13 mouse cellular contexts compared by ENCODE assay signal in the genomic region with DNA sequence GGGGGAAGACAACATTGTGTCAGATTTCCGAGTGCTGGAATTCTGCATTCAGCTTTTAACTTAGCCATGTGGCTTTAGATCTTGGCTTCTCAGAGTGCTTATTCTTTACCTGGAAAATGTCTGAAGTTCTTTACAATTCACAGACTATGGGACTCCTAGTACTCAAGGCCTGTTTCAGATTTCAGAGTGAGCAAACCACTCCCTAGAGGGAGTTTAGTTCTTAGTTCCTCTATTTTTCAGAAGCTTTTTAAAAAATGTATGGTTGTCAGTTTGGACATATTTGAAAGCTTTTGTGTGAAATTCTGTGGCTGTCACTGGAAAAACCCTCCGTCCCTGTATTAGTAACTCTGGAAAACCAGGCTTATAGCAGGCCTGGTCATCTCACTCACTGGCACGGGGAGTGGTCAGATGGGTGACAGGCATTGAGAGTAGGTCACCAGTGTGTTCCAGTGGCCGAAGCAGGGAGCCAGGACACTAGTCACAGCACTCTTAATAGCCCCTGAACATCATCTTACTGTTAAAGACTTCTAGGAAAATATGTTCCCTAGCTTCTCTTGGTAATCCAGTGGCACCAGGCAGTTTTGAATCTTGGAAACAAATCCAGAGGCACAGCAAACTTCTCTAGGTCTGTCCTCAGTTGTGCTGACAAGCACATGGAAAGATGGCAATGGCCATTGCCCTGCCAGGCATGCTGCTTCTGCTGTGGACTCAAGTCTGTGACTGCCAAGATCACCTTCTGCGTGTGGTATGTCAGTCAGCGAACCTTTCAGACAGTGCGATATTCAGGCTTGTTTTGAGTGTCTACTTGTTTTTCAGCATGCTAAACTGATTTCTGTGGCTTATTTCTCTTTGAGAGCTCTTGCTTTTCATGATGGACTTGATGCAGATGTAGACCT. TPM values are rescaled to one million over a fixed set of nuclear protein-coding genes. Genes with fewer than 3 reads are reported as not detected.
DNase-seq lines count a peak whose midpoint lies in the region; ATAC-seq lines count a peak whose summit lies in the region.
"Had no signal": no experiment of that assay in that cellular context is flagged by ENCODE, and none has a peak within 500 bp of the region (broad histone marks: within the 10 kb centered on the region; RNA-seq: fewer than 3 reads in every experiment).

No protein-coding gene starts in this region.

- no peak overlapping the region for H3K4me2 ChIP-seq in heart, embryonic 16.5 days (ENCODE audit: low read depth, low read length)
- H3K4me2 ChIP-seq in heart, embryonic 12.5 days: no peak overlapping the region
- no peak overlapping the region for H3K4me2 ChIP-seq in forebrain, embryonic 16.5 days (ENCODE audit: low read length)
- H3K4me2 ChIP-seq: hindbrain, embryonic 12.5 days had no signal

- H3K4me1 ChIP-seq in heart, embryonic 16.5 days (ENCODE audit: control insufficient read depth, insufficient read depth, low read length): peaks cover 67% of the 10 kb centered on the region
- peaks cover 56% of the 10 kb centered on the region for H3K4me1 ChIP-seq in heart, embryonic 12.5 days (replicated peaks)
- H3K4me1 ChIP-seq in forebrain, embryonic 16.5 days (replicated peaks; ENCODE audit: control insufficient read depth, insufficient read depth, low read length): peaks cover 26% of the 10 kb centered on the region

- no peaks in the 10 kb centered on the region for H3K27me3 ChIP-seq in heart, embryonic 16.5 days (ENCODE audit: control insufficient read depth, insufficient read depth, low read length)
- H3K27me3 ChIP-seq in heart, embryonic 12.5 days (replicated peaks): no peaks in the 10 kb centered on the region
- H3K27me3 ChIP-seq in forebrain, embryonic 16.5 days (replicated peaks; ENCODE audit: control insufficient read depth, insufficient read depth, low read length): no peaks in the 10 kb centered on the region
- H3K27me3 ChIP-seq: hindbrain, embryonic 12.5 days had no signal

- no peak for DNase-seq in cerebellum, adult 11-12 months
- DNase-seq in B cell, adult 2 months: peak; percentile 18 to 19
- DNase-seq in gastrocnemius, postnatal 36 days: peak; percentile 25 to 27
- DNase-seq in layer of hippocampus, postnatal 25 days (ENCODE audit: extremely low spot score in 1 of 2, low spot score in 1 of 2): no peak
- DNase-seq: forebrain, postnatal 0 days; kidney, postnatal 14 days; retina, postnatal 1 day; thymus, postnatal 4 days had no signal

- intact Hi-C loops in gastrocnemius, postnatal 36 days (cut with DNase I): no loop called here

- peak overlapping the region; percentile 15; the same call in 1 of the 2 replicates for H3K9ac ChIP-seq in heart, embryonic 16.5 days (ENCODE audit: low read length)
- no peak overlapping the region for H3K9ac ChIP-seq in heart, embryonic 12.5 days
- no peak overlapping the region for H3K9ac ChIP-seq in forebrain, embryonic 16.5 days (replicated peaks; ENCODE audit: low read depth, low read length)
- H3K9ac ChIP-seq: forebrain, postnatal 0 days; hindbrain, embryonic 12.5 days had no signal

- 0 out of 2 replicates have a peak, but pooled peaks have one; percentile 62 for ATAC-seq in cerebellum, adult (ENCODE audit: insufficient number of reproducible peaks, low FRiP score, low TSS enrichment)
- ATAC-seq in heart, embryonic 16.5 days (replicated peaks; ENCODE audit: extremely low read depth, insufficient read depth, low FRiP score): no peak
- no peak for ATAC-seq in heart, embryonic 12.5 days (ENCODE audit: insufficient number of reproducible peaks, low FRiP score)
- no peak for ATAC-seq in forebrain, embryonic 16.5 days
- ATAC-seq: forebrain, postnatal 0 days had no signal

- H3K9me3 ChIP-seq in heart, embryonic 16.5 days (replicated peaks; ENCODE audit: control insufficient read depth, low read length): no peaks in the 10 kb centered on the region
- H3K9me3 ChIP-seq in heart, embryonic 12.5 days (replicated peaks): no peaks in the 10 kb centered on the region
- H3K9me3 ChIP-seq in forebrain, embryonic 16.5 days (ENCODE audit: control insufficient read depth, low read length): no peaks in the 10 kb centered on the region
- H3K9me3 ChIP-seq: hindbrain, embryonic 12.5 days had no signal

- no peaks in the 10 kb centered on the region for H3K36me3 ChIP-seq in heart, embryonic 16.5 days (ENCODE audit: control insufficient read depth, insufficient read depth)
- H3K36me3 ChIP-seq in heart, embryonic 12.5 days: no peaks in the 10 kb centered on the region
- H3K36me3 ChIP-seq in forebrain, embryonic 16.5 days (ENCODE audit: control insufficient read depth, insufficient read depth): no peaks in the 10 kb centered on the region
- H3K36me3 ChIP-seq: hindbrain, embryonic 12.5 days had no signal

- peak overlapping the region; percentile 31 for H3K27ac ChIP-seq in heart, embryonic 16.5 days (ENCODE audit: low read length)
- H3K27ac ChIP-seq in heart, embryonic 12.5 days (ENCODE audit: poor library complexity, severe bottlenecking): no peak overlapping the region; the same call in 1 of the 2 replicates
- H3K27ac ChIP-seq in forebrain, embryonic 16.5 days (ENCODE audit: low read length): no peak overlapping the region
- H3K27ac ChIP-seq: hindbrain, embryonic 12.5 days had no signal

- WGBS in heart, embryonic 16.5 days: 56% methylated on average over 7 of the region's 7 CpGs
- 61% methylated on average over 7 of the region's 7 CpGs for WGBS in heart, embryonic 12.5 days
- 86% methylated on average over 7 of the region's 7 CpGs for WGBS in forebrain, embryonic 16.5 days

- no peak overlapping the region for H3K4me3 ChIP-seq in heart, embryonic 16.5 days (ENCODE audit: low read length)
- no peak overlapping the region for H3K4me3 ChIP-seq in heart, embryonic 12.5 days
- H3K4me3 ChIP-seq in forebrain, embryonic 16.5 days (replicated peaks; ENCODE audit: low read length): no peak overlapping the region
- H3K4me3 ChIP-seq: hindbrain, embryonic 12.5 days had no signal

RNA-seq across cellular contexts. Expression of a gene that starts 5.8 kb away (rescaled TPM):
- polyA plus RNA-seq in heart, embryonic 16.5 days (2015; fragmentation: Nextera tagmentation; extraction: Ambion mirVana): 6.6 and 7.8 TPM in 2 replicates
- polyA plus RNA-seq in heart, embryonic 12.5 days (2016; fragmentation: Nextera tagmentation; extraction: Ambion mirVana): 8.7 and 10.2 TPM in 2 replicates
- total RNA-seq in gastrocnemius, postnatal 36 days (2021): 10 to 100 TPM; 32.3 to 46.8 TPM
- total RNA-seq in layer of hippocampus, postnatal 25 days (2021): 10 to 100 TPM; 43.6 to 44.0 TPM
- polyA plus RNA-seq in forebrain, embryonic 16.5 days (2015; fragmentation: Nextera tagmentation; extraction: Ambion mirVana): 14.1 and 16.0 TPM in 2 replicates

RNA-seq across cellular contexts. Expression of a gene that starts 37.4 kb away (rescaled TPM):
- 3.0 and 3.6 TPM in 2 replicates for polyA plus RNA-seq in heart, embryonic 16.5 days (2015; fragmentation: Nextera tagmentation; extraction: Ambion mirVana)
- polyA plus RNA-seq in heart, embryonic 12.5 days (2016; fragmentation: Nextera tagmentation; extraction: Ambion mirVana): 5.1 and 6.0 TPM in 2 replicates
- total RNA-seq in gastrocnemius, postnatal 36 days (2021): 1 to 10 TPM; 6.4 to 7.1 TPM
- 10 to 100 TPM; 66.4 to 74.3 TPM for total RNA-seq in layer of hippocampus, postnatal 25 days (2021)
- polyA plus RNA-seq in forebrain, embryonic 16.5 days (2015; fragmentation: Nextera tagmentation; extraction: Ambion mirVana): 5.3 and 6.7 TPM in 2 replicates

Comparison
In these comparisons a context has a peak if more than half of its experiments do, and no peak if none do; other contexts are left out.
1. DNase-seq: peak in B cell, adult 2 months (2 of 2) and gastrocnemius, postnatal 36 days (2 of 2); none in cerebellum, adult 11-12 months (single experiment) and layer of hippocampus, postnatal 25 days (0 of 2).